Mouse (Mus musculus) gastrocnemius, adult 8-10 months (tissue): Measurements from ENCODE around the gene Gm16485. TPM values are rescaled to one million over a fixed set of nuclear protein-coding genes. Genes with fewer than 3 reads are reported as not detected.

Experiments used
- DNase-seq, 2 experiments: peaks; one replicate each; pipeline ENCODE4 v3.0.0; 2022; ENCODE audit warnings: low spot score in 2 of 2
- total RNA-seq, 4 experiments: library from RNA; stranded (reverse); gene quantifications; 2 replicates each; pipeline ENCODE4 v1.2.4; 2022

The Gm16485 gene
- total RNA-seq, result not detected

GRCm38 (mm10) chr9:8971491-8971890 is at the start of gene Gm16485:
TSS of gene Gm16485 (plus strand) at chr9:8971791.
- DNase-seq, result no peak

GRCm38 (mm10) chr9:8927561-8927960 is 44.0 kb upstream of the Gm16485 start:
- DNase-seq, result no peak

GRCm38 (mm10) chr9:8937753-8938152 is 33.8 kb upstream of the Gm16485 start:
- no peak for DNase-seq

GRCm38 (mm10) chr9:8953306-8953705 is 18.3 kb upstream of the Gm16485 start:
- DNase-seq, result no peak

GRCm38 (mm10) chr9:8964512-8965133 is 7.0 kb upstream of the Gm16485 start:
- DNase-seq, result no peak

- peak; percentile 9 to 46 for DNase-seq
These were observed 1.4 kb upstream of the Gm16485 start for GRCm38 (mm10) chr9:8970240-8970639.

- no peak for DNase-seq
These were observed 6.2 kb downstream of the Gm16485 start for GRCm38 (mm10) chr9:8977775-8978174.

- no peak for DNase-seq
These were observed 10.7 kb downstream of the Gm16485 start for GRCm38 (mm10) chr9:8982315-8982714.

GRCm38 (mm10) chr9:8996494-8996893 is 24.9 kb downstream of the Gm16485 start:
- no peak for DNase-seq

GRCm38 (mm10) chr9:9001170-9001569 is 29.6 kb downstream of the Gm16485 start:
- DNase-seq, result no peak

- no peak for DNase-seq
These were observed 43.5 kb downstream of the Gm16485 start for GRCm38 (mm10) chr9:9015108-9015507.

Other genes starting within 250 kb of the Gm16485 start
- under 1 TPM in 1 of 4 experiments, not detected in 3; 0.08 TPM for gene Pgr, start 72.0 kb upstream of the Gm16485 start, total RNA-seq